Mouse (Mus musculus): ENCODE data around the gene B230219D22Rik. TPM values are rescaled to one million over a fixed set of nuclear protein-coding genes. Genes with fewer than 3 reads are reported as not detected.
"Not testable (repeated sequence)": the region's sequence is repeated elsewhere in the genome, so short reads cannot be mapped to it uniquely, and the experiment has no call there.

The B230219D22Rik gene
- polyA plus RNA-seq, 1 experiment from 2014 or later = 82.5 TPM

- no peaks in the 10 kb centered on the region for H3K27me3 ChIP-seq (ENCODE audit: control insufficient read depth, insufficient read depth, low read length)
- WGBS = 81% methylated on average over 9 of the region's 9 CpGs
- no peak overlapping the region for H3K4me2 ChIP-seq (replicated peaks; ENCODE audit: low read depth, low read length)
- peaks cover 11% of the 10 kb centered on the region for H3K36me3 ChIP-seq (ENCODE audit: control insufficient read depth, insufficient read depth, low read length)
- H3K27ac ChIP-seq (ENCODE audit: low read length) = no peak overlapping the region
- H3K4me1 ChIP-seq (ENCODE audit: control insufficient read depth, insufficient read depth, low read length) = no peaks in the 10 kb centered on the region
- H3K4me3 ChIP-seq (ENCODE audit: low read depth, low read length) = no peak overlapping the region
- H3K9me3 ChIP-seq (ENCODE audit: control insufficient read depth, low read depth, low read length) = no peaks in the 10 kb centered on the region
- no peak for ATAC-seq (ENCODE audit: insufficient number of reproducible peaks, insufficient read depth, low FRiP score, low read depth)
- no peak overlapping the region for H3K9ac ChIP-seq (replicated peaks; ENCODE audit: low read depth, low read length)
Observed at GRCm38 (mm10) chr13:55686107-55686633, 6.8 kb upstream of the B230219D22Rik start.

- no peak for ATAC-seq (ENCODE audit: insufficient number of reproducible peaks, insufficient read depth, low FRiP score, low read depth)
- WGBS = 29% methylated on average over 4 of the region's 4 CpGs
- no peaks in the 10 kb centered on the region for H3K27me3 ChIP-seq (ENCODE audit: control insufficient read depth, insufficient read depth, low read length)
Observed at GRCm38 (mm10) chr13:55687927-55688602, 4.9 kb upstream of the B230219D22Rik start.

GRCm38 (mm10) chr13:55693243-55693721, 358 bp downstream of the B230219D22Rik start:
- H3K9me3 ChIP-seq (ENCODE audit: control insufficient read depth, low read depth, low read length) = no peaks in the 10 kb centered on the region
- peak overlapping the region; percentile 98 for H3K27ac ChIP-seq (ENCODE audit: low read length)
- H3K9ac ChIP-seq (replicated peaks; ENCODE audit: low read depth, low read length) = peak overlapping the region; percentile 100
- H3K4me3 ChIP-seq (ENCODE audit: low read depth, low read length) = peak overlapping the region; percentile 96
- peaks cover 9% of the 10 kb centered on the region; the same call in 1 of the 2 replicates for H3K4me1 ChIP-seq (ENCODE audit: control insufficient read depth, insufficient read depth, low read length)
- H3K36me3 ChIP-seq (ENCODE audit: control insufficient read depth, insufficient read depth, low read length) = no peaks in the 10 kb centered on the region; the same call in 1 of the 2 replicates
- H3K4me2 ChIP-seq (replicated peaks; ENCODE audit: low read depth, low read length) = peak overlapping the region; percentile 55
- H3K27me3 ChIP-seq (ENCODE audit: control insufficient read depth, insufficient read depth, low read length) = no peaks in the 10 kb centered on the region
- ATAC-seq (ENCODE audit: insufficient number of reproducible peaks, insufficient read depth, low FRiP score, low read depth) = peak; percentile 57
- under 1% methylated on average over 60 of the region's 70 CpGs for WGBS

More at GRCm38 (mm10) chr13:55687927-55688602, 4.9 kb upstream of the B230219D22Rik start:
- no peaks in the 10 kb centered on the region for H3K4me1 ChIP-seq (ENCODE audit: control insufficient read depth, insufficient read depth, low read length)
- no peaks in the 10 kb centered on the region for H3K9me3 ChIP-seq (ENCODE audit: control insufficient read depth, low read depth, low read length)
- no peak overlapping the region for H3K27ac ChIP-seq (ENCODE audit: low read length)
- H3K36me3 ChIP-seq (ENCODE audit: control insufficient read depth, insufficient read depth, low read length) = no peaks in the 10 kb centered on the region
- no peak overlapping the region for H3K9ac ChIP-seq (replicated peaks; ENCODE audit: low read depth, low read length)
- H3K4me3 ChIP-seq (ENCODE audit: low read depth, low read length) = no peak overlapping the region
- H3K4me2 ChIP-seq (replicated peaks; ENCODE audit: low read depth, low read length) = no peak overlapping the region

- Histone ChIP-seq H3K4me1 (ENCODE audit: control insufficient read depth, insufficient read depth, low read length) (peaks cover 9% of the 10 kb centered on the region; the same call in 1 of the 2 replicates), H3K27me3 (ENCODE audit: control insufficient read depth, insufficient read depth, low read length) (no peaks in the 10 kb centered on the region), H3K4me3 (ENCODE audit: low read depth, low read length) (peak overlapping the region; percentile 96), H3K36me3 (ENCODE audit: control insufficient read depth, insufficient read depth, low read length) (peaks cover 6% of the 10 kb centered on the region), H3K4me2 (replicated peaks; ENCODE audit: low read depth, low read length) (peak overlapping the region; percentile 55), H3K27ac (ENCODE audit: low read length) (peak overlapping the region; percentile 98; the same call in 1 of the 2 replicates), H3K9me3 (ENCODE audit: control insufficient read depth, low read depth, low read length) (no peaks in the 10 kb centered on the region), H3K9ac (replicated peaks; ENCODE audit: low read depth, low read length) (peak overlapping the region; percentile 100)
- WGBS = 7% methylated on average over 8 of the region's 8 CpGs
- ATAC-seq (ENCODE audit: insufficient number of reproducible peaks, insufficient read depth, low FRiP score, low read depth) = no peak
Observed at GRCm38 (mm10) chr13:55694110-55694509, 1.2 kb downstream of the B230219D22Rik start.

- not testable (repeated sequence) for H3K4me2 ChIP-seq (replicated peaks; ENCODE audit: low read depth, low read length); ATAC-seq (ENCODE audit: insufficient number of reproducible peaks, insufficient read depth, low FRiP score, low read depth); H3K27ac ChIP-seq (ENCODE audit: low read length); H3K27me3 ChIP-seq (ENCODE audit: control insufficient read depth, insufficient read depth, low read length); H3K4me1 ChIP-seq (ENCODE audit: control insufficient read depth, insufficient read depth, low read length); H3K4me3 ChIP-seq (ENCODE audit: low read depth, low read length); H3K9ac ChIP-seq (replicated peaks; ENCODE audit: low read depth, low read length); H3K9me3 ChIP-seq (ENCODE audit: control insufficient read depth, low read depth, low read length)
- peaks cover 24% of the 10 kb centered on the region for H3K36me3 ChIP-seq (ENCODE audit: control insufficient read depth, insufficient read depth, low read length)
- WGBS = no CpG with 5 or more reads among the region's 3 CpGs
Observed at GRCm38 (mm10) chr13:55695989-55696388, 3.1 kb downstream of the B230219D22Rik start.

GRCm38 (mm10) chr13:55704301-55704700, 11.4 kb downstream of the B230219D22Rik start:
- ATAC-seq (ENCODE audit: insufficient number of reproducible peaks, insufficient read depth, low FRiP score, low read depth) = no peak
- H3K4me1 ChIP-seq (ENCODE audit: control insufficient read depth, insufficient read depth, low read length) = no peaks in the 10 kb centered on the region
- H3K9ac ChIP-seq (replicated peaks; ENCODE audit: low read depth, low read length) = no peak overlapping the region
- H3K9me3 ChIP-seq (ENCODE audit: control insufficient read depth, low read depth, low read length) = no peaks in the 10 kb centered on the region; the same call in 1 of the 2 replicates
- H3K4me2 ChIP-seq (replicated peaks; ENCODE audit: low read depth, low read length) = no peak overlapping the region
- no peak overlapping the region for H3K4me3 ChIP-seq (ENCODE audit: low read depth, low read length)
- H3K27me3 ChIP-seq (ENCODE audit: control insufficient read depth, insufficient read depth, low read length) = no peaks in the 10 kb centered on the region
- 86% methylated on average over 4 of the region's 4 CpGs for WGBS
- H3K36me3 ChIP-seq (ENCODE audit: control insufficient read depth, insufficient read depth, low read length) = peaks cover 42% of the 10 kb centered on the region
- H3K27ac ChIP-seq (ENCODE audit: low read length) = no peak overlapping the region

GRCm38 (mm10) chr13:55712846-55713245, 19.9 kb downstream of the B230219D22Rik start:
- Histone ChIP-seq H3K9me3 (ENCODE audit: control insufficient read depth, low read depth, low read length) (no peaks in the 10 kb centered on the region), H3K27me3 (ENCODE audit: control insufficient read depth, insufficient read depth, low read length) (no peaks in the 10 kb centered on the region), H3K27ac (ENCODE audit: low read length) (no peak overlapping the region), H3K36me3 (ENCODE audit: control insufficient read depth, insufficient read depth, low read length) (peaks cover under 1% of the 10 kb centered on the region; the same call in 1 of the 2 replicates), H3K9ac (replicated peaks; ENCODE audit: low read depth, low read length) (no peak overlapping the region), H3K4me3 (ENCODE audit: low read depth, low read length) (no peak overlapping the region), H3K4me1 (ENCODE audit: control insufficient read depth, insufficient read depth, low read length) (no peaks in the 10 kb centered on the region), H3K4me2 (replicated peaks; ENCODE audit: low read depth, low read length) (no peak overlapping the region)
- 95% methylated on average over 3 of the region's 3 CpGs for WGBS
- no peak for ATAC-seq (ENCODE audit: insufficient number of reproducible peaks, insufficient read depth, low FRiP score, low read depth)

GRCm38 (mm10) chr13:55714501-55715166, 21.7 kb downstream of the B230219D22Rik start, which contains the start of gene Txndc15:
Gene Txndc15 (plus strand): TSS chr13:55714650.
- under 1% methylated on average over 62 of the region's 63 CpGs for WGBS
- peak within 1 kb of the TSS; percentile 93 for H3K4me3 ChIP-seq (ENCODE audit: low read depth, low read length)
- H3K27me3 ChIP-seq (ENCODE audit: control insufficient read depth, insufficient read depth, low read length) = no peaks in the 10 kb centered on the region
- H3K27ac ChIP-seq (ENCODE audit: low read length) = peak within 1 kb of the TSS; percentile 84
- ATAC-seq (ENCODE audit: insufficient number of reproducible peaks, insufficient read depth, low FRiP score, low read depth) = peak; percentile 96
- peak within 1 kb of the TSS; percentile 94 for H3K9ac ChIP-seq (replicated peaks; ENCODE audit: low read depth, low read length)
- H3K9me3 ChIP-seq (ENCODE audit: control insufficient read depth, low read depth, low read length) = no peaks in the 10 kb centered on the region
- H3K4me1 ChIP-seq (ENCODE audit: control insufficient read depth, insufficient read depth, low read length) = no peaks in the 10 kb centered on the region
- H3K4me2 ChIP-seq (replicated peaks; ENCODE audit: low read depth, low read length) = peak within 1 kb of the TSS; percentile 47
- H3K36me3 ChIP-seq (ENCODE audit: control insufficient read depth, insufficient read depth, low read length) = peaks cover 9% of the 10 kb centered on the region
